Mouse (Mus musculus): Measurements from ENCODE around the gene A430033K04Rik.

The A430033K04Rik gene

DNA sequence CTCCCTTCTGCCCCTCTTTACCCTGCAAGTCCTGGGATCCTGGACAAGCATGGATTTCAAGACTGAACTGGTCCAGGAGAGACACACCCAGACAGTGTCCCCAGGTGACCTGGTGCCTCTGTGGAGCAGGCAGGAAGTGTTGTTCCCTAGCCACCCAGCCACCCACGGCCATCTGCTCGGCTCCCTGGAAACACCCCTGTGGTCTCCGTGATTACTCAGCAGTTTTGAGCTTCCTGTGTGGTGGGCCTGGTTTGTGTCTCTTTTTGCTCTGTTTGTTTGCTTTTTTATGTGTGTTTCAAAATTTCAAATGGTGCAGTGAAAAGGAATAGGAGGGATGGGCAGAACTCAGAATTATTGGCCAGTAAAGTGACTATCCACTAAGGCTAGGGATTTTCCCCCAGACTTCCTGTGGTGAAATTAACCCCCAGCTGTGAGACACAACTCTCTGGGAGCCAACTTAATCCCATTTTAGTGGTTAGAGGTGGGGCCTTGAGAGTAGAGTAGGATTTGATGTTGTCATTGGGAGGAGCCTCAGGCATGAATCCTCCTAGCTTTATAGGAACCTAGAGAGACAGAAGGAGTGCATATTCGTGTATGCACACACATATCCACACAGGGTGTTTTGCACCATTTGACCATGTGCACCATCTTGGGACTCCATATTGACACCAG, 72.0 kb downstream of the A430033K04Rik start:
- DNase-seq (ENCODE audit: low spot score) = no peak

GRCm38 (mm10) chr5:138697466-138697865, 74.8 kb downstream of the A430033K04Rik start:
- no peak for DNase-seq (ENCODE audit: low spot score)
